Mouse (Mus musculus) liver, adult (tissue): ENCODE results near the gene Stkld1.

Source experiments
- GATA4 ChIP-seq: IDR thresholded peaks from 2 replicates; pipeline ENCODE4 v1.6.1; 2014; ENCODE audit warnings: mild to moderate bottlenecking, low read length; ENCODE audit not compliant: insufficient replicate concordance

Stkld1 gene

DNA sequence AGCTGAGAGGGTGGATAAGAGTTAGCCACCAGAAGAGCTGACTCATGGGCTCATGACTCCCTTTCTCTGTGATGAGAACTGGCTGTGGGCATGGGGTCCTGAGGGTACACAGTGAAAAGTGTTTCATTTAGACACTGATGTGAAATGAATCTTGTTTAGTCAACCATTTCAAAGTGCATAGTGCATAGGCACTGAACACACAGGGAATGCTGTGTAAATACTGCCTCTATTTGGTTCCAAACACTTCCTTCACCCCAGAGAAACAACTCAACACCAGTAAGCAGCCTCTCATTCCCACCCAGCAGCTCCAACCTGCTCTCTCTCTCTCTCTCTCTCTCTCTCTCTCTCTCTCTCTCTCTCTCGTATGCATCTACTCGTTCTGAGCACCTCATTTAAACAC lies 50.3 kb downstream of the Stkld1 start:
- no peak for TF ChIP-seq GATA4

DNA sequence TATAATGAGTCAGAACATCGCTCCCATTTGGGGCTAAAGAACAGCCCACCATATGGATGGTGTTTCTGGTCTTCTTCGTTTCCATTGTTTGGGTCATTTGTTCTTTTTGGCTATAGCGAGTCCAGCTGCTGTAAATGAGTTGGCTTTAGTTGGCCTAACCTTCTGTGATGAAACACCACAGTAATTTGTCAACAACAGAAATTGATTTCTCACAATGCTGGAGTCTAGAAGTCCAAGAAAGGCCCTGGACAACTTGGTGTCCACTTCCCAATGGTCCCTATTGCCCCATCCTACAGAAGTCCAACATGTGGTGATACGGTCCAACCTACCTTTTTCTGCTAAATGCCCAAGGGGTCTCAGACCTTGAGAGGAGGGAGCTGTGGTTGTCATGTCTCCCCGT lies 50.8 kb downstream of the Stkld1 start:
- TF ChIP-seq GATA4 = no peak

DNA sequence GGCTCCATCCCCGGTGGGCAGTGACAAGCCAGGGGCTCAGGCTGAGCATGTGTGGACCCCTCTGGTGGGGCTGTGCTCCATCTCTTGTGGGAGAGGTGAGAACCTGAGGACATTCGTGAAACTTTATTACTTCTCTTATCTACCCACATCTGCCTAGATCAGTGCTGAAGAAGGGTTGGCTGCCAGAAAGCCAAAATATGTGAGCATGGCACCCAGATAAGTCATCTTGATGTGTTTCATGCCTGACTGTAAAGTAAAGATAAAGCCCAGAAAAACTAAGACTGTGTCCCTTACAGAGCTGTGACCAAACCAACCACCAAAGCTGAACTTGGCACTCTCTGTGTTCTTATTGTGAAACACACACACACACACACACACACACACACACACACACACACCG lies 60.1 kb downstream of the Stkld1 start:
- TF ChIP-seq GATA4 = no peak

DNA sequence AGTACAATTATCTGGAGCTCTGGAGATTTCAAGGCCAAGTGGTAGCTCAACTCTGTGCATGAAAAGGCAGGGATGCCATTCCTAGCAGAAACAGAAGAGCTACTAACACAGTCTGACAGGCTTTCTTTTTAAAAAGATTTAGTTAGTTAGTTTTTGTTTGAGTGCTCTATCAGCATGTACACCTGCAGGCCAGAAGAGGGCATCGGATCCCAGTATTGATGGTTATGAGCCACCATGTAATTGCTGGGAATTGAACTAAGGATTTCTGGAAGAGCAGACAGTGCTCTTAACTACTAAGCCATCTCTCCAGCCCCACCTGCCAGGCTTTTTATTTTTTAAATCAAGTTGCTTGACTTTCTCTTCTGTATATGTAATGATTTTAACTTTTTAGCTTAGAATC lies 63.7 kb downstream of the Stkld1 start:
- no peak for TF ChIP-seq GATA4

DNA sequence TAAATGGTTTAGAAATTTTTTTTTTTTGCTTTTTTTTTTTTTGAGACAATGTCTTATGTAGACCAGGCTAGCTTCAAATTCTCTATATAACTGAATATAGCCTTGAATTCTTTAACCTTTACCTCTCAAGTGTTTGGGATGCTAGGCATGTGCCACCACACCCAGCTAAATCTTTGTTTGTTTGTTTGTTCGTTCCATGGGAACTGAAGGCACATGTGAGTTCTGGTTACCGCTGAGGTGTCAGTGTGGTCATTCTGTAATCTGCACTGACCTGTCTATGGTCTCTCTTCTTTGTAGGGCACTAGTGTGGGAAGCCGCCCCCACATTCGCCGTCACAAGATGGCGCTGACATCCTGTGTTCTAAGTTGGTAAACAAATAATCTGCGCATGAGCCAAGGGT lies 64.1 kb downstream of the Stkld1 start:
- TF ChIP-seq GATA4 = no peak
